Mouse (Mus musculus) urinary bladder, postnatal 10 days (tissue): ENCODE results near the gene Xirp1.

ENCODE experiments used
- DNase-seq: peaks from one replicate; pipeline ENCODE4 v3.0.0; 2022; ENCODE audit warnings: low spot score

The Xirp1 gene

DNA sequence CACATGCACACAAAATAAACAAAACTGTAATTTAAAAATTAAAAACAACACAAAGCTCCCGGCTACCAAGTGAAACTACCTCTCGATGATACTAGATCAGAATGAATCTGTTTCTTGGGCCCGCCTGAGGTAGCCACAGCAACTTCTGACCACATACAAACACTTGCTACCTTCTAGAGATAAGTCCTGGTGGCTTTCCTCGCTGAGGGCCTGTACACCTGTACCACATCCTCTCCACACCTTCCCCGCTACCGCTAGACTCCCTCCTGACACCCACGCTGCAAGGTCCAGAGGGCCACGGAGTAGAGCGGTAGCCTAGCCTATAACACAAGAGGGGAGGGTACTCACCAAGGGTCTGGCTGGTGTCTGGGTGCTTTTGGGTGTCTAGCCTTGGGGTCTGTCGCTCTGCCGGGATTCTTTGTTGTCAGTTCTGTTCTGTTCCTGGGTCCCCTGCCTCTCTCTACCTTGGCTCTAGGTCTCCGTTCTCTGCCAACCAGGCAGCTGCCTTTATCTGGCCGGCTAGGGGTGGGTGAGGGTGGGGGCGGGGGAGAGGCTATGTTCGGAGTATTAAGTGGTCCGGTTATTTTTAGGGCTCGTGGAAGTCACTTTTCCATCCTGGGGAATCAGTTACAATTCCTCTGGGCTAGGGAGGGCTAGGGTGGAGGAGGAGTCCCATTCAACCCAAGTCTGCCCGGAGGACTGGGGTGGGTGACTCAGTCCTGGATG lies at the start of gene Xirp1:
TSS of gene Xirp1 (minus strand) at position 513 of the 726 bp plus-strand sequence.
- no peak for DNase-seq

DNA sequence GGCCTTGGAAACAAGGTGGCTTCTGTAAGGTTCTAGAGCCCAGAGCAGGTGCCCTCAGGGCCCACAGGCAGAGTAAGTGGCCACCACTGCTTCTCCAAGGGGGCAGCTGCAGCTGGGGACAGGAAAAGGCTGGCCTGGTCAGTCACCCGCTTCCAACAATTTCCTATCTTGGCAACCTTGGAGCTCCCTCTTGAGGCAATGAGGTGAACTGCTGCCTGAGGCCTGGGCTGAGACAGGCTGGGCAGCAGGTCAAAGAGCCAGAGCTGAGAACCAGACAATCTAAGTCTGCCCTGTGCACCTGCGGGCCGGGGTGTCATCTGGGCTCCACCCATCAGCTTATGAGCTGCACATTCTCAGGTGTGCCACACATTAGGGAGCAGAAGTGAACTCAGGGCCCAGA lies 49.8 kb upstream of the Xirp1 start:
- DNase-seq, result peak; percentile 32

- DNase-seq, result no peak
Observed at GRCm38 (mm10) chr9:120071251-120071650, 47.9 kb upstream of the Xirp1 start.

DNA sequence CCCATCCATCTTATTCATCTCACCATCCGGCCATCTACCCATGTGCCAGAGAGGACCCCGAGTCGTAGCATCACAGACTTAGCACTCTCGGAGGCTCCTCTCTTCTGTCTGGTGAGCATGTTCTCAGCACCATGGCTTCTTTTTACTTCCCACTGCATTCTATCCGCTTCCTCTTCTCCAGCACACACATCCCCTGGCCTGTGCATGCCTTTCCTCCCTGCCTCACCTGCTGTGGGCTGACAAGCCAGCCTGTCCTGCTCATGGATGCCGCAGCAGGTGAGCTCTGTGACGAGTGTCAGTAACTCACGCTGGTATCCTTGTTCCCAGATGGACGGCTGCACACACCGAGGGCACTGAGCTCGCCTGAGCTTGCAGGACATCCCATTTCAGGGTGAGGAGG lies 46.4 kb upstream of the Xirp1 start, which contains the start of gene Cx3cr1:
TSS of gene Cx3cr1 (minus strand) at position 101 of the 400 bp plus-strand sequence.
- no peak for DNase-seq

DNA sequence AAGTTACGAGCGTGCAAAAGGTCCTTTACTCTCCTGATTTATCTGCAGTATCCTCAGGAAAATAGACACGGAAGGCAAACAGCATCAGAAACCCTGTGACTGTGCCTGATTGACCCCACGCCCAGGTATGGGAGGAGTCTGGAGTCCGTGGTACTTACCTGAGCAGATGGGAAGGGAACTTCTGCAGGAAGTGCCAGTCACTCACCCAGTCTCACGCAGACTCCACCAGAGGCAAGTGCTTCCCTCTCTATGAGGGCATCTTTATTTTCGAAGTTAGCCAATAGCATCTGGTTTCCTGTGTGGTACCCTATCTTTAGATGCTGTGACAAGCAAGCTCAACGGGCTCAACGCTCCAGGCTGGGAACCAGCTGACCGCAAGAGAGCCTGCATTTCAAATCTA lies 44.6 kb upstream of the Xirp1 start:
- no peak for DNase-seq

DNA sequence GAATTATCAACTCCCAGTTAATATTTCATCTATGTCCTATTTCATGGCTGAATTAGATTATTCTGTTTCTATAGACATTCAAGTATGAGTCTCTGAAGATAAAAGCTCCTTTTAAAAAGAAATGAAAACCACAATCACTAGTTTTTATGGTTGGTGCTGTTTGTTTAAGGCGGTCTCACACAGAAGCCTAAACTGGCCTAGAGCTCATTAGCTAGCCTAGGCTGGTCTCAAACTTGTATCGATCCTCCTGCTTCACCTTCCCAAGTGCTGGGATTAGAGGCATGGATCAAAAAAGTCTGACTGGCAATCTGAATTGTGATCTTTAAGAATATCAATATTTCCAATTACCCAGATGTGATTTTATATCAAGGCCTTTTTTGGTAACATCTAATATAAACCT lies 44.2 kb upstream of the Xirp1 start:
- DNase-seq, result no peak

DNA sequence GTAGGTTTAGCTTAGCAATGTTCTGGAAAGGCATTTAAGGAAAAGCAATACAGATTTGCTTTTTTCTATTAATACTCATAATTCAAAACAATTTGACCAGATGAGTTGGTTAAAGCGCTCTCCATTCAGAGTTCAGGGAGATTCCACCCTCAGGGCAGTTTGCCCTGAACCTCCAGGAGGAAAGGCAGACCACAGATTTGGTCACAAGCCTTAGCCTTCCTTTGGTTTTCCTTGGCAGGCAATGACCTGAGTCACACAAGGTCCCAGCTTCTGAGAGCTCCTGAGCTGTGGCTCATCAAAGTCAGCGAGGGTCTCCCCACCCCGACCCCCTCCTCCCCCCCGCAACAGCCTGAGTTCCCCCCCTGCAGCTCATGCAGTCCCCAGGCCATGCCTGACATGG lies 40.9 kb upstream of the Xirp1 start:
- DNase-seq, result no peak

DNA sequence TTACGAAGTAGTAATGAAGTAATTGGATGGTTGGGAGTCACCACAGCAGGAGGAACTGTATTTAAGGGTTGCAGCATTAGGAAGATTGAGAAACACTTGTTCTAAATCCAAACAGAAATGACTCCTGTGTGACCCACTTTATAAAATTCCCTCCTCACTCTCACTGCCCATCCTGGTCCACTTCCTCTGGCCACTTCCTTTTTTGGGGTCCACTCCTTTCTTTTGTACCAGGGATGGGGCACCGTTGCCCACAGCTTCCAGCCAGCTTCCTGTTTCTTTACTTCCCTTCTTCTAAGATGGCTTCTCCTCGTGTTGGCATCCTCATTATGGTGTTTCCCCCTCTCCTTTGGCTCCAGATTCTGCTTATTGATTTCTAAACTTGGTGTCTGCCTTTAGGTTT lies 35.3 kb upstream of the Xirp1 start:
- DNase-seq, result no peak

GRCm38 (mm10) chr9:120056201-120056600 lies 32.8 kb upstream of the Xirp1 start:
- no peak for DNase-seq

DNA sequence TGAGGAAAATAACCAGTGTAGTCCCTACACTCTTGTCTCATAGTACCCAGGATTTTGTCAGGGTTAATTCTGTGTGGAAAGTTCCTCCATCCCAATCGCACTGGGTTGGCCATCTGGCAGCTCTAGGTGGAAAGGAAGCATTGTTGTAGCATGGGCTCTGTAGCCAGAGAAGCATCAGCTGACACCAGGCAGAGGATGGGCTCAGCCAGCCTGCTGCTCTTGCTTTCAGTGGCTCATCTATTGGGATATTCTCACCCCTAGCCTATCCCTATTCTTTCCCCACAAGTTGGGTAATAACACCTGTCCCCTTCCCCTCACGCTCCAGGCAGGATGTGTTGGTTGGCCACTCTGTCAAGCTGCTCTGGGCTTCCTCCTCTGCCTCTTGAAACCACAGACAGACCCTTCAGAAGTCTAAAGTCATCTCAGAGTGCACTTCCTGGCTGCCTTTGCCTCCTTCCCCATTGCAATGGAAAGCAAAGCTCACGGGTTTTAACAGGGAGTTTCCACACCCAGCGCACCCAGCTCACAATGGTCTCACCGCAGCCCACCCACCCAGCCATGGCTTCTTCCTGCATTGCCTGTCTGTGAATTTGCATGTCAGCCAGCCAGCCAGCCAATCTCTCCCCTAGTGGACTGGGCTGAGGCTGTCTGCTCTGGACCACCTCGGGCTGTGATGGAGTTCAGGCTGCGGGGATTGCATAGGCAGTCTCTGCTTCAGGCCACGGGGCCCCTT lies 31.3 kb upstream of the Xirp1 start:
- no peak for DNase-seq

- DNase-seq, result no peak
Observed at GRCm38 (mm10) chr9:120049407-120049806, 26.0 kb upstream of the Xirp1 start.

- no peak for DNase-seq
Observed at GRCm38 (mm10) chr9:120048495-120048894, 25.1 kb upstream of the Xirp1 start.

DNA sequence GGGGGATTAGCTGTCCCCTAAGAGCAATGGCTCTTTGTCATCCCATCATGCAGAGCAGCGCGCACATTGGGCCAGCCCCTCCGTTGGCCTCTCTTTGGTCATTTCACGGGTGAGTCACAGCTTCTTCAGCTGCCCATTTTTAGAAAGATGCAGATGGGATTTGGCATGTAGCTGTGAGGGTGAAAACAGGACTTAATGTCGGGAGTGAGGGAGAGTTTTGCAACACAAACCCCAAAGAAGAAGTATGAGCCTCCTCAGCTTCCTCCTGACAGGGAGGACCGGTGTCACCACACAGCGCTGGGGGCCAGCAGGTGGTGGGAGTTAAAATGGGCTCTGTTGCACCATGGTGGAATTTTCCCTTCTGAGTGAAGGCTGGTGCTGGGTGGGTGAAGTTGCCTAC lies 19.7 kb upstream of the Xirp1 start:
- DNase-seq, result no peak

DNA sequence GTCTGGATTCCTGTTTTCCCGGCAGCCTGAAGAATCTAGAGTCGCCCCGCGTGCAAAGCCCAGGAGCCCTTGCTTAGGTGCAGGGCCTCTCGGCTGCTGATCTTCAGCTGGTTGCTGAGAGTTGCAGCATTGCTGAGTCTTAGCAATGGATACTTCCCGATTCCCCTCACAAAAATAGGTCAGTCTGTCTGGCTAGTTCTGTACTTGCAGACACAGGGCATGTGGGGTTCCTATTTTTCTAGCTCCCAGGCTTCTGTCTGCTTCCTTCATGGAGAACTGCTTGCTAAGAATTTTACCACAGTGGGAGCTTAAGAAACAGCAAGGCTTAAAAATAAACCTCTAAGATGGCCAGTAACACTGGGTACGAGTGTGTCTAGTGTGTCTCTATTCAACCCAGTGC lies 14.0 kb upstream of the Xirp1 start:
- DNase-seq, result no peak

GRCm38 (mm10) chr9:120034375-120034774 lies 11.0 kb upstream of the Xirp1 start:
- DNase-seq, result no peak

GRCm38 (mm10) chr9:120032710-120033109 lies 9.3 kb upstream of the Xirp1 start:
- no peak for DNase-seq

DNA sequence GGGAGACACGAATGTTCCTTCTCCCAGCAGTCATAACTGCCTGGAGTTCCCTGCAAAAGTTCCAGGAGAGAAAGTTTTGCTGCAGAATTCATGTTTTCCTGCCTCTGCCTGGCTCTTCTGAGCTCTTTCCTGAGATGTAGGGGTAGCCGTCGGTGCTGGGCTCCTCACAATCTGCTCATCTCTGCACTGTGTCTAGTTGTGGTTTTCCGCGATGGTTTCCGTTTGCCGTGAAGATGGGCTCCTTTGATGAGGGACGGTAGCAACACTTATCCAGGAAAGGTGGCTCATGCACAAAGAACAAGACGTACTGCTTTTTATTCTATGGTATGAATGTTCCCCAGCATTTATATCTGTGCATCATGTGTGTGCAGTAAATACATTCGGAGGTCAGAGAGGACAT lies 7.0 kb upstream of the Xirp1 start:
- DNase-seq, result no peak

DNA sequence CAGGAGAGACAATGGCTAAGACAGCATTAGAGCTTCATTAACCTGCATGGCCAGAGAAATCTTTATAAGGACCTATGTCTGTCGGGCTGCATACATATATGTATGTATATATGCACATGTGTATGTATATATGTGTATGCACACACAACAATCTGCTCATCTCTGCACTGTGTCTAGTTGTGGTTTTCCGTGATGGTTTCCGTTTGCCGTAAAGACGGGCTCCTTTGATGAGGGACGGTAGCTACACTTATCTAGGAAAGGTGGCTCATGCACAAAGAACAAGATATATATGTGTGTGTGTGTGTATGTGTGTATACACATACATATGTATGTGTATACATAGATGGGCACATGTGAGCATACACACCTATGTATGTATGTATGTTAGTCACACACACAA lies 6.5 kb upstream of the Xirp1 start:
- no peak for DNase-seq

- DNase-seq, result no peak
Observed at GRCm38 (mm10) chr9:120027401-120028151, 4.2 kb upstream of the Xirp1 start.

DNA sequence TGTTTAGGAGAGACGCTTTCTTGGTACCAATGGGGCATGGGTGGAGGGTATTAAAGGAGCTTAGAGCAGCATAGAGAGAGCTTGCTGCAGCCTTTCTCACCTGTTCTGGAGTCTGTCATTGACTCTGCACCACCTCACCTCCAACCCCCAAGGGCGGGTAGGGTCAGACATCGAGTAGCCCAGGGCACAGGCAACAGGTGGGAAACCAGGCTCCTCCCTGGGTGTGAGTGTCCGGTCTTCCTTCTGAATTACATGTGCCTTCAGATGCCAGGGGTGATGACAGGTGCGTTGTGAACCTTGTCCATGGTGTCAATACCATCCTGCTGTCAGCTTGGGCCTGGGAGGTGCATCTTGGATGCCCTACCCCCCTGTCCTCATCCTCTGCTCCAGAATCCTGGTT lies 1.2 kb upstream of the Xirp1 start:
- DNase-seq, result no peak

GRCm38 (mm10) chr9:120024171-120024570 lies 773 bp upstream of the Xirp1 start:
- DNase-seq, result no peak

DNA sequence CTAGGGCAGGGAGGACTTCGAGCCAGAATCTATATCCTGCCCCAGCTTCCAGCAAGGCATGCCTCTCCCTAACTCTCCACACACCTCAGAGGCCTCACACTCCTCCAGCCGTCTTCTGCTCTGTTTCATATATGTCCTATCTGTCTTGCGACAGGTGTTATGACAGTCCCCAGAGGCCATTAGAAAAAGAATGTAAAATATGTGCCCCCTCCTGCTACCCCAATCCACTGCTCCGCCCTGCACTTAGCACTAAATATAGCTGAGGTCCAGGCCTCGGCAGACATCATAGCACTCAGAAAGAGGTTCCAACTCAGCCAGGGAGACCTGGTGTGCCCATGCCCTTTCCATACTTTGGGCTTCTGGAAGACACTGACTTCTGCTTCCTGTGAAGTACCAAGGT lies 2.2 kb downstream of the Xirp1 start:
- no peak for DNase-seq

DNA sequence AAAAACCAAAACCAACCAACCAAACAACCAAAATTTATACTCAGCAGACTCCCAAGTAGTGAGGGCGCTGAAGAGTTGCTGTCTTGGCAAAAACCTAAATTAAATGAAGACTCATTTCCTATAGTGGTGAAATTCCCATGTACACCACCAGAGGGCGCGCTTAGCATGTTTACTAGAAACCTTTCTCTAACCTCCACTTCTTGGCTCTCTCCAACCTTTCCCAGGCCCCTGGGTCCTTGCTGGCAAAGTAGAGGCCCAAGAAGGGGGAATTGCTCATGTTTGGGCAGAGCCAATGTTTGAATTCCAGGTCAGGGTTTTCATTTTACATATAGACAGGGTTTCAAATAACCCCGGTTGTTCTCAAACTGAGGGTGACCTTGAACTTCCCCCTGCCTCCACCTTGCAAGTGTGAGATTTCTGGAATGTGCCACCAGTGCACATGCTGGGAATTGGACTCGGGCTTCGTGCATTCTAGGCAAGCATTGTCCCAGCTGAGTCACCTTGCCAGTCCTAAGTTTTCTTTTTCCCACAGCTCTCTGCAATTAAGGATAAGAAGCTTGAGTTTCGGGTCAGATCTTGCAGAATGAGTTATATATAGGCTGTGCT lies 3.0 kb downstream of the Xirp1 start:
- DNase-seq, result no peak
